Mouse (Mus musculus): ENCODE results near the gene Wfdc5. TPM values are rescaled to one million over a fixed set of nuclear protein-coding genes. Genes with fewer than 3 reads are reported as not detected.

The Wfdc5 gene
- polyA plus RNA-seq, 1 experiment from 2014 or later: not detected

DNA sequence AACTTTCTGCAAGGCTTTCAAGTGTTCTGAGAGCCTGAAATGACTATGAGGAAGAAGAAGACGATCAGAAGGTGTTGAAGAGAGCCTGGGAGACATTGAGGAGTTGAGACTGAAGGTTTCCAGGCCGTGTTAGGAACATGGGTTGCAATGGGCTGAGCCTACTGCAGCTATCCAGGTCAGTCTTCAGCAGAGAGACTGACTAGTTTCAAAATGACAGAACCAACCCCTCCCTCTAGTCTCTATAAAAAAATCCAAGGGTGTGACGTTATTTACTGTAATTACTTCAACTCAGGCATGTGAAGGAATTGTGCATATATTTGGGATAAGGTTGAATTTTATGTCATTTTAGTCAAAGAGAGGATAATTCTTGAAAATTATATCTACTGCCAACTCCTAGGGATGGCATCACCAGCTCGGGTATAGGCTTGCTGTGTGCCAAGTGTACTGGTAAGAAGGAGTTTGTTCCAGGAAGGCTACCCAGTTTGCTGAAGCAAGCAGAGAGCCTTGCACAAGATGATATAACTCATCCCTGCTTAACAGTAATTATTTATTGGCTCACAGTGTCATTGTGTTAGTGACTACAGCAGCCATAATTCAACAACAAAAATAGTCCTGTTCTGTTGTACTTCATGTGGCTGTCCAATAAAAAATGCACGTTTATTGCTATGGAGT lies 12.6 kb upstream of the Wfdc5 start:
- no peak overlapping the region for H3K4me2 ChIP-seq (replicated peaks)
- H3K4me3 ChIP-seq: no peak overlapping the region
- no peak overlapping the region for H3K9ac ChIP-seq
- no peak overlapping the region for H3K27ac ChIP-seq
- no peaks in the 10 kb centered on the region for H3K36me3 ChIP-seq
- no peaks in the 10 kb centered on the region for H3K27me3 ChIP-seq (replicated peaks)
- H3K4me1 ChIP-seq: no peaks in the 10 kb centered on the region
- H3K9me3 ChIP-seq: no peaks in the 10 kb centered on the region
- WGBS: 85% methylated on average over 5 of the region's 5 CpGs
- no peak for ATAC-seq (ENCODE audit: low FRiP score, low read depth)

DNA sequence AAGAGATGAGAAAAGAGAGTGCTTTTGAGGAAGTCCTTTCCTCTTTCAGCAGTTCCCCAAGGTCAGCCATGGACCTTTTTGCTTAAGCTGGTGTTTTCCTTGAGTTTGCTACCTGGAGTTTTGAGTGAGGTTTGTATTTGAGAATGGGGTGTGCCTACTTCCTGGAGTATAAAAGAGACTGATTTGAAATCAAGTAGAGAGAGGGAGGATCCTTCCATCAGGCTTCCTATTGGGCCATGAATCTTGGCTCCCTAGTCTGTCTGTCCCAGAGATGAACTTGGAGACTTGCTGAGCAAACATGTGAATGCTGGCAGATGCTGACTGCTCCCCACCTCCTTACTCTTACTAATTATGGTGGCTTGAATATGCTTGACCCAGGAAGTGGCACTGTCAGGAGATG lies 9.7 kb upstream of the Wfdc5 start:
- Histone ChIP-seq H3K36me3 (no peaks in the 10 kb centered on the region), H3K9ac (no peak overlapping the region), H3K27me3 (replicated peaks) (no peaks in the 10 kb centered on the region), H3K4me1 (no peaks in the 10 kb centered on the region), H3K9me3 (no peaks in the 10 kb centered on the region), H3K27ac (no peak overlapping the region), H3K4me3 (no peak overlapping the region), H3K4me2 (replicated peaks) (no peak overlapping the region)
- no peak for ATAC-seq (ENCODE audit: low FRiP score, low read depth)

DNA sequence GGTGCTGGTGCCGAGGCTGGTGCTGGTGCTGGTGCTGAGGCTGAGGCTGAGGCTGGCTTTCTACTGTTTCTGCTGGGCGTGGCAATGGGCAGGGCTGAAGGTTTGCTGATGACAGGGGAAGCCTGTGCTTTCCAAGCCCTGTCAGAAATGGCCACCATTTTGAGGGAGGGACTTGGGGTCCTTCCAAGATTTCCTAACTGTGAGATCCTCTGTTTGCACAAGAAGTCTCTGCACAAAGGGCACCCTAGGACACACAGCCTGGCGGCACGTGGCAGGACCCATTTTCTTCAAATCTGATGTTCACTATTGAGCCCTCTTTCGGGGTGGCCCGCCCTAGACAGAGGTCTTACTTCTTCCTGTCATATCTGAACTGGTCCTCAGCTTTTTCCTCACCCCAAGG lies 8.0 kb upstream of the Wfdc5 start, which contains the start of gene Wfdc12:
Gene Wfdc12 (minus strand): TSS at position 33 of the 400 bp plus-strand sequence.
- H3K4me3 ChIP-seq: no peak within 1 kb of the TSS
- H3K27ac ChIP-seq: no peak within 1 kb of the TSS
- no peaks in the 10 kb centered on the region for H3K36me3 ChIP-seq
- WGBS: 89% methylated on average over 6 of the region's 6 CpGs
- no peaks in the 10 kb centered on the region for H3K4me1 ChIP-seq
- ATAC-seq (ENCODE audit: low FRiP score, low read depth): no peak
- H3K4me2 ChIP-seq (replicated peaks): no peak within 1 kb of the TSS
- H3K9ac ChIP-seq: no peak within 1 kb of the TSS
- no peaks in the 10 kb centered on the region for H3K27me3 ChIP-seq (replicated peaks)
- no peaks in the 10 kb centered on the region for H3K9me3 ChIP-seq

DNA sequence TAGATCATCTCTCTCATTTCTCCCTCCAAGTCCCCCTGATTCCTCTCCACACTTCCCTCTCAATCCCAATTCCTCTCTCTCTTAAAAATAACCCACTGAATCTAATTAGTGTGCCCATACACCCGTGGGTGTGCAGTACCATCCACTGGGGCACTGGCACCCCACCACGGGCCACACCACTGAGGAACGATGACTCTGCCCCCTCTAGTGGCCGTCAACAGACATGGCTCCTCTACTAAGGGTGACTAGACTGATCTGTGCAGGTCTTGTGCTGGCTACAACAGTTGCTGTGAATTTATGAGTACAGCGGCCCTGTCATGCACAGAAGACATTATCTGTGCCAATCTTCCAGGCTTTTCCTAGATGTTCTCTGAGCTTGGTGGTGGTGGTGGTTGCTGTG lies 6.2 kb upstream of the Wfdc5 start:
- no peaks in the 10 kb centered on the region for H3K27me3 ChIP-seq (replicated peaks)
- WGBS: 33% methylated on average over 5 of the region's 5 CpGs
- no peaks in the 10 kb centered on the region for H3K4me1 ChIP-seq
- H3K4me3 ChIP-seq: no peak overlapping the region
- no peak for ATAC-seq (ENCODE audit: low FRiP score, low read depth)
- H3K27ac ChIP-seq: no peak overlapping the region
- H3K9ac ChIP-seq: no peak overlapping the region
- no peaks in the 10 kb centered on the region for H3K9me3 ChIP-seq
- H3K4me2 ChIP-seq (replicated peaks): no peak overlapping the region
- H3K36me3 ChIP-seq: no peaks in the 10 kb centered on the region

DNA sequence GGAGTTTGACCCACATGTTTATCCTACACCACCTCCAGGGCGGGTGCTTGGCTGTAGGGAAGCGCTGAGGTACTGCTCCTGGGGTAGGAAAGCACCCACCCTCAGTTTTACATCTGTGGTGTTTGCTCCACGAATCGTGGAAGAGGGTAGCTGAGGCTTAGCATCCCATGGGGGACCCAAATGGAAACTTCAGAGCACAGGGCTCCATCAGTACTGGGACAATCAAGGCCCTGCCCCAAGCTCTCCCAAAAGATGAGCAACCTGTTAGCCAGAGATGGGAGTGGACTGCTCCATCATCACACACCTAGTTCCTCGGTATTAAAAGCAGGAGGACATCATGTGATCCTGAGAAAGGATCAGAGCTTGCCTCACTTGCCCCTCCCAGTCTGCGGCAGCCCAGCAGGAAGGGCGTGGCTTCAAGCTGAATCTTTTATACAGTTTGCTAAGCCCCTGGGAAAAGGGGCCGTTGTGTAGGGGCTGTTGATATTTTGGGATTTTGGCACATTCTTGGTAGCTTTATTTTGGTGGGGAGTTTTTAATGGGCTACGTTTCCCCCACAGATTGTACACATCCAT lies 1.7 kb upstream of the Wfdc5 start:
- ATAC-seq (ENCODE audit: low FRiP score, low read depth): no peak
- Histone ChIP-seq H3K36me3 (no peaks in the 10 kb centered on the region), H3K27ac (no peak overlapping the region), H3K4me2 (replicated peaks) (no peak overlapping the region), H3K9ac (no peak overlapping the region), H3K4me3 (no peak overlapping the region), H3K27me3 (replicated peaks) (no peaks in the 10 kb centered on the region), H3K4me1 (no peaks in the 10 kb centered on the region), H3K9me3 (no peaks in the 10 kb centered on the region)
- WGBS: 49% methylated on average over 9 of the region's 9 CpGs

DNA sequence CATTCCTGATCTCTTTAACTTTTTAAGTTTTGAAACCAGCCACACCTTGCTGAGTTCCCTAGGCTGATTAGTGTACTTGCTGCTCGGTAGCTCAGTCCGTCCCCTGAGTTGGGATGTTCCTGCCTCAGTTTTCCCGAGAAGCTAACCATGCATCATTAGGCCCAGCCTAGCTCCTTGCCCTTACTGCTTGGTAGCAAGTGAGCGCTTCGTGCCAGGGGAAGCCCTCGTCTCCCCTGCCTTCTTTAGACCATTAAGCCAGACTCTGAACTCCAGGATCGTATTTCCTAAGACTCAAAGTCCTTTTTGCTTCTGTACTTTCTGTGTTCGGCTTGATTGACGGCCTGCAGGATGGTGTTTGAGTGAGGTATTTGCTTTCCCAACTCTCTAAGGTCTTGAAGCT lies 798 bp upstream of the Wfdc5 start:
- Histone ChIP-seq H3K4me2 (replicated peaks) (no peak overlapping the region), H3K4me3 (no peak overlapping the region), H3K4me1 (no peaks in the 10 kb centered on the region), H3K9me3 (no peaks in the 10 kb centered on the region), H3K27ac (no peak overlapping the region), H3K9ac (no peak overlapping the region), H3K27me3 (replicated peaks) (peaks cover 3% of the 10 kb centered on the region; the same call in 1 of the 2 replicates), H3K36me3 (no peaks in the 10 kb centered on the region)
- no peak for ATAC-seq (ENCODE audit: low FRiP score, low read depth)
- 79% methylated on average over 9 of the region's 9 CpGs for WGBS

DNA sequence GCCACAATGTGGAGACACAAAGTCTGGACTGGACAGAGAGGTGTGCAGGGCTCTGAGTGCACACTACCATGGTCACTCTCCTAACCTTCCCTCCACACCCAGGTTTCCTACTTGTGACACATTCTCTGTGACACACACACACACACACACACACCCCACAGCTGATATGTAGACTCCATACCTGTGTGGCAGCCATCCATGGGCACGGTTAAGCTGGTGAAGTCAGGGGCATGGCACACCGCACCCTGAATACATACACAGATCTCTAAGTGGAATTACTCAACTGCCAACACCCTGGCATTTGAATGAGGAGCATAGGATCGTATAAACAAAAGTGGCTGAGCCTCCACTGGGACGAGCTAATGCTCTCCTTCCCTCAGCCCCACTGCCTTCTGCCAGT lies 1.8 kb downstream of the Wfdc5 start:
- Histone ChIP-seq H3K27ac (no peak overlapping the region), H3K27me3 (replicated peaks) (peaks cover 3% of the 10 kb centered on the region; the same call in 1 of the 2 replicates), H3K4me2 (replicated peaks) (no peak overlapping the region), H3K36me3 (no peaks in the 10 kb centered on the region), H3K9ac (no peak overlapping the region), H3K4me1 (no peaks in the 10 kb centered on the region), H3K9me3 (no peaks in the 10 kb centered on the region), H3K4me3 (no peak overlapping the region)
- 91% methylated on average over 4 of the region's 4 CpGs for WGBS
- ATAC-seq (ENCODE audit: low FRiP score, low read depth): no peak

DNA sequence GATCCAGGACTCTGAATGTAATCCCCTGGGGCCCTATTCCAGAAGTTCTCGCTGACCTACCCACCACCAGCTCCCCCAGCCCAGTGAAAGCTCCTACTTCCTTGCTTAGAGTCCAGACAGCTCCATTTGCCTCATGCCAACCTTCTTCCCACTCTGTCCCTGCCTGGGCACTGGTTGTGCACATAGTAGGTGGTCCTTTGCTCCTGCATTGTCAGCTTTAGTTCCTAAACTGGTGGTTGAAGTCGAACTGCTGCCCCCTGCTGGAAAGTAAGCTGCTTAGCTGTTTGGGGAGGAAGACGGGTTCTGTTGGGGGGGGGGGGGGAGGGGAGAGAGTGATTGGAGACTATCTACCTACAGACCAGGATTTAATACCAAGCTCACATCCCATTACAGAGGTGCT lies 2.4 kb downstream of the Wfdc5 start:
- no peaks in the 10 kb centered on the region for H3K9me3 ChIP-seq
- ATAC-seq (ENCODE audit: low FRiP score, low read depth): no peak
- no peaks in the 10 kb centered on the region for H3K36me3 ChIP-seq
- no peak overlapping the region for H3K9ac ChIP-seq
- H3K4me2 ChIP-seq (replicated peaks): no peak overlapping the region
- 44% methylated on average over 3 of the region's 3 CpGs for WGBS
- no peaks in the 10 kb centered on the region for H3K4me1 ChIP-seq
- H3K27me3 ChIP-seq (replicated peaks): peaks cover 3% of the 10 kb centered on the region; the same call in 1 of the 2 replicates
- no peak overlapping the region for H3K4me3 ChIP-seq
- no peak overlapping the region for H3K27ac ChIP-seq

DNA sequence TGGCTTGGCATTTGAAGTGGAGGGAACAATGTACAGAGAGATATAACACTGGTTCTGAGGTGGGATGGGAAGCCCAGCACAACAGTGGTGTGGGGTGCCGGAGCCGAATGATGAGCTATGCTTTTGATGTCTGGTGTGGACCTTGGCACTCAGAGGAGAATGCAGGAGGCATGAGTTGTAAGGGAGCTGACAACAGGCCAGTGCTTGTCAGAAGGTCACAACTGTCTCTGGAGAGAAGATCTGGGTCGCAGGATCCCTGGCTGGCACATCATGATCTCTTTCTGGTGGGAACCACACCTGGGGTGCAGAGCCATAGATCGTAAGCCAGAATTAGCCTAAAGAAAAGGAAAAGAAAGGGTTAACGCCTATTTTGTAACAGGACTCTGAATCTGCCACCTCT lies 4.7 kb downstream of the Wfdc5 start:
- H3K4me1 ChIP-seq: no peaks in the 10 kb centered on the region
- H3K4me2 ChIP-seq (replicated peaks): no peak overlapping the region
- no peaks in the 10 kb centered on the region for H3K9me3 ChIP-seq
- H3K4me3 ChIP-seq: no peak overlapping the region
- no peak for ATAC-seq (ENCODE audit: low FRiP score, low read depth)
- H3K36me3 ChIP-seq: no peaks in the 10 kb centered on the region
- H3K27ac ChIP-seq: no peak overlapping the region
- no peak overlapping the region for H3K9ac ChIP-seq
- H3K27me3 ChIP-seq (replicated peaks): peaks cover 12% of the 10 kb centered on the region; the same call in 1 of the 2 replicates
- WGBS: 84% methylated on average over 5 of the region's 5 CpGs

DNA sequence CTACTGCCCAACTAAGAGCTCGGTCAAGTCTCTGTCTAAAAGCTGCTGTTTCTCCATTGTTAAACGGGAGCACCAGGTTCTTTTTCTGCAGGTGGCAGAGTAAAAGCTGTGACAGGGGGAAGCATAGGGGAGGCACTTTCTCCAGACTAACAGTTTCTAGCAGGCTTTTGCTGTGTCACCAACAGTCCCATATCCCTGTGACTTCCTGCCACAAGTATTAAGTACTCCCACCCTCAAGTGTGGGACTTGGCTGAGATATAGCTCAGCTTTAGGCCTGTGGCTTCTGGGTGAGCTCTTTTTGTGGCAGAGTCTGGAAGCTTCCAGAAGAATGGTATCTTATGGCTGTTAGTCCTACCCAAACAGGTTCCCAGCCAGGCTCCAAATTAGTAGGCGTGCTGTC lies 6.7 kb downstream of the Wfdc5 start:
- Histone ChIP-seq H3K4me2 (replicated peaks) (no peak overlapping the region), H3K4me3 (no peak overlapping the region), H3K4me1 (peaks cover 9% of the 10 kb centered on the region), H3K36me3 (no peaks in the 10 kb centered on the region), H3K27ac (no peak overlapping the region), H3K9me3 (no peaks in the 10 kb centered on the region), H3K9ac (no peak overlapping the region), H3K27me3 (replicated peaks) (peaks cover 26% of the 10 kb centered on the region)
- 86% methylated on average over 3 of the region's 3 CpGs for WGBS
- ATAC-seq (ENCODE audit: low FRiP score, low read depth): no peak

DNA sequence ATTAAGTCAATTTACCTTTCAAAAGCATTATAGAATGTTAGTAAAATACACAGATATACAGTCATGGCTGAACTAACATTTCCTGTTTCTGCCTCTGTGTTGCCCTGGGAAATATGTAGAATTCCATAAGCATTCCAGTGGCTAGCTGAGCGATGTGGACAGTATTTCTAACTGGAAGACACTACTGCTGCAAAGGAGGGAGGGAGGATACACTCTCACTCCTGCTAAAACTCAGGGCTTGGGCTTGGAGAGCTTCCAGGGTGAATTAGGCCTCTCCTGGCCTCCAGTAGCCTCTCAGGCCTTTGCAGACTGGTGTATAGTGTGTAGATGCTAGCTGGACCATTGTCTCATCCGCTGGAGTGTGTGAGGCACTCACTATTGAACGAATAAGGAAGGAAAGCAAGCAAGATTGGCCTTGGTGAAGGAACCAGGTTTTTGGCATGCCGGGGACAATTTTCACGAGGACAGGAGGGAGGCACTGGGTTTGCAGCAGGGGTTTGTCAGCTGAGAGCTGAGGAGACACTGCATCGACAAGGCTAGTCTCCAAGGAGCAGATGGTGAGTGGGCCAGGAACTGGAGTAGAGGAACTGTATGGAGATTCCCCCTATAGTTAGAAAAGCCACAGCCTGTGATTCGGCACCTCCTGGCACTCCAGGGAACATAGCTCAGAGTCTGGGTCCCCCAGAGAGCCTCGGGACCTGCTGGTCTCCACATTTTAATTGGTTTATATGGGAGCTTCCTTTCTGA lies 7.7 kb downstream of the Wfdc5 start:
- peaks cover 16% of the 10 kb centered on the region for H3K4me1 ChIP-seq
- no peak for ATAC-seq (ENCODE audit: low FRiP score, low read depth)
- H3K36me3 ChIP-seq: no peaks in the 10 kb centered on the region
- H3K9me3 ChIP-seq: no peaks in the 10 kb centered on the region
- H3K27me3 ChIP-seq (replicated peaks): peaks cover 36% of the 10 kb centered on the region
- no peak overlapping the region for H3K4me3 ChIP-seq
- H3K9ac ChIP-seq: no peak overlapping the region
- H3K4me2 ChIP-seq (replicated peaks): no peak overlapping the region
- H3K27ac ChIP-seq: no peak overlapping the region
- 77% methylated on average over 8 of the region's 8 CpGs for WGBS

DNA sequence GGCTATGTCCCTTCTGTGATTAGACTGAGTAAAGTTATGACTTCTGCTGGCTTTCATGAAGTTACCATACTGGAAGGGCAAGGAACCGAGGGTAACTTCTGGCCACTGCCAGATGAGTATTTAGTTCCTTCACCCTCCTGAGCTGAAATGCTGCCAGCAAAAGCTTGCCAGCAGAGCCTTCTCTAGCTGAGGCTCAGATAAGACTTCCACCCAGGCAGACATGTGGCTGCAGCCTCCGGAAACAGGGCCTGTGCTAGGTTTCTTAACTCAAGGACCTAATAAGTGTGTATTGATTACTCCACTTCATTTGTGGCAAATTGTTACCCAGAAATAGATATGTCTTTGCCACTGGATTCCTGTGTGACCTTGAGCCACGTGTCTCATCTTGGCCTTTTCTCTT lies 9.1 kb downstream of the Wfdc5 start:
- no peak for ATAC-seq (ENCODE audit: low FRiP score, low read depth)
- no peaks in the 10 kb centered on the region for H3K9me3 ChIP-seq
- H3K4me2 ChIP-seq (replicated peaks): no peak overlapping the region
- H3K27ac ChIP-seq: no peak overlapping the region
- no peak overlapping the region for H3K9ac ChIP-seq
- 84% methylated on average over 3 of the region's 3 CpGs for whole genome bisulfite sequencing
- no peaks in the 10 kb centered on the region for H3K36me3 ChIP-seq
- H3K4me3 ChIP-seq: no peak overlapping the region
- H3K27me3 ChIP-seq (replicated peaks): peaks cover 48% of the 10 kb centered on the region
- H3K4me1 ChIP-seq: peaks cover 19% of the 10 kb centered on the region
